Mouse (Mus musculus) gastrocnemius, postnatal 36 days (tissue): ENCODE measurements around the gene Fbxl8. TPM values are rescaled to one million over a fixed set of nuclear protein-coding genes. Genes with fewer than 3 reads are reported as not detected.
"Not testable (repeated sequence)": the region's sequence is repeated elsewhere in the genome, so short reads cannot be mapped to it uniquely, and the experiment has no call there.

Experiments
- DNase-seq, 2 experiments: peaks; one replicate each; pipeline ENCODE4 v3.0.0; 2022
- intact Hi-C: fragments of 180-260 bp; cut with DNase I; formaldehyde crosslinking; loops from one replicate; pipeline ENCODE4 v1.15.1; 2025
- total RNA-seq, 2 experiments: library from RNA; stranded (reverse); gene quantifications; 2 replicates each; pipeline ENCODE4 v1.2.3; 2021

The Fbxl8 gene
- total RNA-seq, 2 experiments from 2014 or later: 0.87 to 1.3 TPM

DNA sequence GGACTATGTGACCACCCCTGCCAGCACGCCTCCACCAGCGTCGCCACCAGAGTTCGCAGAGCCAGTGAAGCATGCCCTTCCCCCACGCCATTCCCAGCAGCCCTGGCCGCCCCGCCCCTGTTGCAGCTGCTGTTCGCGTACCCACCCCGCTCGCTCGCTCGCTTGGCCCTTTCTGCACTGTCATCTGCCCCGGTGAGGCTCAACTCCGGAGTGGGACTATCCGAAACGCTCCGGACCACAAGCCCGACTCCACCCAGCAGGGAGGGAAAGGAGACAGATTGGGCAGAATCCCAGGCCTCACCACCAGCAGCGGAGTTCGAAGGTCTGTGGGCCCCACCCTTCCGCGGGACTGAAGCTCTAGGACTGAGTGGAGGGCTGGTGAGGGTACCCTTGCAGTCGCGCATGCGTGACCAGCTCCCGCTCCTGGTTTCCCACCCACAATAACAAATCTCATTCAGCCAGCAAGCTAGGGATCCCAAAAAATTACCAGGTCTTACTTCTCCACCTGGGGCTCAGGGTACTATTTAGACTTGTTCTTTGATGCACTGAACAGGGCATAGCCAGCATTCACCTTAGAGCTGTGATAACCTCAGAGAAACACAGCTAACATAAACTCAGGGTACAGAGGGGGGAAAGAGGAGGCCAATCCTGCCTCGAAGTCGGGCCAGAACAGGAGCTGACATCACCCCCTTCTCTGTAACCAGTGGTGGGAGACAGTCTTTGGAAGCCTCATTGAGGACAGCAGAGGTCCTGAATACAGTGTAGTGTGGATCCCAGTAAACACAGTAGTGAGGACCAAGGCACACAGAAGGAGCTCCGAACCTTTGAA lies 12.1 kb downstream of the Fbxl8 start:
- intact Hi-C loops: no loop called here

DNA sequence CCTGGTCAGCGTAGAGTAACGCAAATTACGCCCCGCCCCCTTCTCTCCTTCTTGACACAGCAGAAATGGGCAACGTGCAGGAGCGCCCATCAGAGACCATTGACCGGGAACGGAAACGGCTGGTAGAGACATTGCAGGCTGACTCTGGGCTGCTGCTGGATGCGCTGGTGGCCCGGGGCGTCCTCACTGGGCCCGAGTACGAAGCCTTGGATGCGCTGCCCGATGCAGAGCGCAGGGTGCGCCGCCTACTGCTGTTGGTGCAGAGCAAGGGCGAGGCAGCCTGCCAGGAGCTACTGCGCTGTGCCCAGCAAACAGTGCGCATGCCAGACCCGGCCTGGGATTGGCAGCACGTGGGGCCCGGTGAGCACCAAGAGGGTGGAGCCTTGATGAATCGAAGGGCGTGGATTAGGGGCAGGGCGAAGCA lies 14.5 kb downstream of the Fbxl8 start:
- intact Hi-C loops: no loop called here
- DNase-seq: peak; percentile 74 to 77

More for the DNA sequence above, 12.1 kb downstream of the Fbxl8 start:
- peak in 1 of 2 experiments; percentile 63 for DNase-seq

DNA sequence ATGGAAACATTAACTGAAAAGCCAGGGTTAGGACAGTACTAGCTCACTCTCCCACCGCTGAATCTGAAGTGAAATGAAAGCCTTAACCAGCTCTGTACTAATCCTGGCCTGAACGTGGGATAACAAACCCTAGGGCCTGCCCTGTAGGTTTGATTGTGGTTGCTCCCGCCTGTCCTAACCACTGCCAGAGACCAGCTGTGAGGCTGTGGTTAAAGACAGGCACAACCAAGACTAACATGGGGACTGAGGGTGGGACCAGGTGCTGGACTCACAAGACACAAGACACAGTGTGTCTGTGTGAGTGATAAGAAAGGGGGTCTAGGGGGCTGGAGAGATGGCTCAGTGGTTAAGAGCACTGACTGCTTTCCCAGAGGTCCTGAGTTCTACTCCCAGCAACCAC lies 16.1 kb downstream of the Fbxl8 start:
- no peak for DNase-seq
- intact Hi-C loops: no loop called here

DNA sequence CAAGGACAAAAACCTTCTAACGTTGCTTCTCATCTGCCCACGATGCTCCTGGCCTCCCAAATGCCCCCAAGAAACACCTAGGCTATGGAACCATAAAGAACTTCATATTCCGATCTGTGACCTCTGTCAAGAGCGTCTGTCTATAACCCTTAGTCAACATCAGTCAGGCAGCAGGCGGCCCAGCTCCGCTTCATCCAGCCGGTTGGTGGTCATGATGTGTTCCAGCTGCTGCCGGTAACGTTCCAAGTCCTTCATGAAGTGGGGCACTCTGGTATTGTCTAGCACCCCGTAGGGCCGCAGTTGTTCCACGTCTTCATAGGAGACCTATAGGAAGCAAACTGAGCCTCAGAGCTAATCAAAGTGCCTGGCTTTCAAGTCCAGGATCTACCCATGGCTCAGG lies 17.4 kb downstream of the Fbxl8 start:
- no peak for DNase-seq
- intact Hi-C loops: no loop called here

DNA sequence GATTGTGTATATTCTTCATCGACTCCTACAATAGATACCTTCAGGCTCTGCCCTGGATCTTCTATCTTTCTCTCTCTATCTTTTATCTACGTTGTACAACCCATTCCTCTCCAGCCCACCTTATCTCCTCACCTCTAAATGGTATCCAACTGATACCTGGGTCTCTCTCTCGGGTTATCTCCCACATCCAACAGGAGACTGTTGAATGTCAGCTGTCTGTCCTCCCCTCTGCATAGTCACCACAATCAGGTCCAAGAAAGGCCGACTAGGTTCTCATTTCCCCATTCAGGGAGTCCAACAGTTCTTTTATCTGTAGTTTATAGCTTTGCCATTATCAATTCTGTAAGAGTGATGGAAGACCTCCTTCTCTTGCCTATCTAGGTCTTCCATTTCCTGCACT lies 17.8 kb downstream of the Fbxl8 start:
- intact Hi-C loops: no loop called here
- DNase-seq: no peak

DNA sequence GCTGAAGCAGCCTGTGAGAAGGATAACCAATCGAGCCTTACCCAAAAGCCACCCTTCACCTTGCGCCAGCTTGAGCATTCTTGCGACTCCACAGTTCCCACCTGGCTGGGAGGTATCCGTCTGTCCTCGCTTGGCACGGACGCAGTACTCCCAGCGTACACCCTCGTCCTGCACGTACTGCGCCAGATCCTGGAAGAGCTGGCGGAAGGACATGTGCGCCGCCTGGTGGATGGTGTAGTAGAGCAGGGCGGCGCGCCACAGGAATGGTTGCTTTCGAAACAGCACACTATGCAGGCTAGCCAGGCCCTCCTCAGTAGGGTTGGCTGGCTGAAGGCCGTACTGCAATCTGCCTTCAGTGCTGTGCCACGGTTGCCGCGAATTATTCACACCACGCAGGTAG lies 18.6 kb downstream of the Fbxl8 start:
- intact Hi-C loops: no loop called here
- peak in 1 of 2 experiments; percentile 53 for DNase-seq

DNA sequence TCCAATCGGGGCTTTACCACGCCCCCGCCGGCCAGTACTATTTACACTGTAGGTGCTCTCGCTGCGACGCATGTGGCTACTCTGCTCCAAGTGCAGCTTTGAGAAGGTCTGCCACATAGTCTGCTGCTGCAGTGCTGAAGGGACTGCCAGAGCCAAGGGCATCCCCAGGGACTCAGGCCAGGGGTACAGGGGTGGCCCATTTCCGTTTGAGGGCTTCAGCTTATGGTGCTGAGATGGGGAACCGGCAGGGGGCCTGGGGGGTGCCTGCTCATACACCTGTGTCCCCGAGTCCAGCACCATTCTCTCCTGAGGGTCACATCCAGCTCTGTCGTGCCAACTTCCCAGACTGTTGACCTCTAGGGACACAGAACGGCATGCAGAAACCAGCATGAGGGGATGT lies 21.1 kb downstream of the Fbxl8 start:
- intact Hi-C loops: loop anchor here (5.0 kb wide), 1 partner anchor 33 kb away; no protein-coding TSS in a partner anchor
- DNase-seq: no peak

DNA sequence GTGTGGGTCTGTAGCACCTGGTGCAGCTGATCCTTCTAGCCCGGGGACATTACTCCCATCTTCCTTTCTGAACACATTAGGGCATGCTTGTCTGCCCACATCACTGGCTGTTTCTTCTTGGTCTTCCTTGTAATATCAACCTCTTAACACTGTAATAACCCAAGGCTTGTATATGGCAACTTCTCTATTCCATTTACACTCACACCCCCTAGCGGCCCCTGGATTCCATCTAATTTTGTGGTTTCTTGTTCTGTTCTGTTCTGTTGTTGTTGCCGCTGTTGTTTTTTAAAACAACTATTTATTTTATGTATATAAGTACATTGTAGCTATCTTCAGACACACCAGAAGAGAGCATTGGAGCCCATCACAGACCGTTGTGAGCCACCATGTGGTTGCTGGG lies 22.5 kb downstream of the Fbxl8 start:
- intact Hi-C loops: loop anchor here (5.0 kb wide), 1 partner anchor 35 kb away; no protein-coding TSS in a partner anchor
- no peak for DNase-seq

DNA sequence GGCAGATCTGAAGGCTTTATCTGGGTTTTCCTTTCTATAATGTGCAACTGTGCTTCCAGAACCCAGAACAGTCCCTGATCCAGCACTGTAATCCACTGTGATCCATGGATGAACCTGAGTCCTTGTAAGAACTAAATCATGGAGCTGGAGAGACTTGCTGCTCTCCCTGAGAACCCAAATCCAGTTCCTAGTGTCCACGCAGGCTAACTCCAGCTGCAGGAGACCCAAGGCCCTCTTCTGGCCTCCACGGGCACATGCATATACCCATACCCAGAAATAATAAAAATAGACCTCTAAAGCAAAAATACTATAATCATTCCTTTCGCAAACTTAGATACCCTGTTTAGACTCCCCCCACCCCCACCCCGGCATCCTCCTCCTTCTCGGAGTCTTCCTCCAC lies 23.8 kb downstream of the Fbxl8 start:
- DNase-seq: no peak

DNA sequence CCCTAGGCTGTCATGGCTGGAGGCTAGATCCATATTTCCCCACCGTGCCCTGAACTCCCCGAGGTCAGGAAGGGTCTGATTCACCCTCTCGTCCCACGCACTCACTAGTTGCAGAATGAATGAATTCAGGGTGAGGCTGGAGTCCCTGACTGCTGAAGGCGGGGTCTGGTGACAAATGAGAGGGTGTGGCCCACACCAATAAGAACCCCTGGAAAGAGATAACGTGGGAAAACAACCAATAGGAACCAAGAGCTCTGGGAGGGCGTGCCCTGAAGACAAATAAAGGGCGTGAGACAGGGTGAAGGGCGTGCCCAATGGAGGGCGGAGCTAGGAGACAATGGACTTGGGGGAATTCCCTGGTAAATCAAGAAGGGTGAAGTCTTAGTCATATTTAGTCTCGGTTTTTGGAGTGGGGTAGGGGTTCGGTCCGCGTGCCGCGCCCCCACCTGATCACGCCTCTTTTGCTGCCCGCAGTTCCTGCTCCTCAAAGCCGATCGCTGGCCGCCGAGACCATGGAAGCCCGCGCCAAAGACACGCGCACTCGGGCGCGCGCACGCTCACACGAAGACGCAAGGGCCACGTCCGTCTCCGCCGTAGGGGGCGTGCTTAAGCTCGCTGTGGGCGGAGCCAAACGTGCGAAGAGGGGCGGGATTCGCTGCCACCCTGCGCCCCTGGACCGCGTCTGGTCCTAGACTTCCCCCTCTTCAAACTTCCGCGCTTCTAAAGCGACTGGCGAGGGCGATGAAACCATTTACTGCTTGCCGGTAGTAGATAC lies 24.7 kb downstream of the Fbxl8 start:
- DNase-seq: peak; percentile 87 to 90
- intact Hi-C loops: loop anchor here (5.0 kb wide), 1 partner anchor 37 kb away; no protein-coding TSS in a partner anchor

More for the DNA sequence above, 23.8 kb downstream of the Fbxl8 start:
- intact Hi-C loops: loop anchor here (5.0 kb wide), 1 partner anchor 36 kb away; no protein-coding TSS in a partner anchor

DNA sequence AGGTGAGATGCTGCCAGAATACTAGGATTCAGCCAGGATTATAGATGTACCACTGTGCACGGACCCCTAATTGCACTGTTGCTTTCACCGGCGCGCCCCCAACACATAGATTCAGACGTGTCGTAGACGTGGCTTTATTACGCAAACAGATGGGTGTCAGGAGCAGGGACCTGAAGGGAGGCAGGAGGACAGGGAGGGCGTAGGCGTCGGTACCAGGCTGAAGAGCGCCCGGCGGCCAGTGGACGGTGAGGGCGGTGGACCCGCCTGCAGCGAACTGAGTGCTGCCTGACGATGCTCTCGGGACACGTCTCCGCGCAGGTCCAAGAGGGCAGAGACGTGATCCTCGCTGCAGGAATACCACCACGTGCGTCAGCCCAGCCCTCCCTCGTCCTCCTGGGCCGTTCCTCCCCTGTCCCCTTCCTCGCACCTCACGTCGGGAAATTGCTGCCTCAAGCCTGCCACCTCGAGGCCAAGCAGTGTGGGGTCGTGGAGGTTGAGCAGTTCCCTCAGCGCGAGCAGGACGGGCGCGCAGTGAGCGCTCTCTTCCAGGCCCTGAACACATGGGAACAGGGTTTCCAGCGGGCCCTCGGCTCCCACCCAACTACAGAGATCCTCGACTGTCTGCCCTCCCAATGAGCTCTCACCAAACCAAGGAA lies 25.5 kb downstream of the Fbxl8 start, which contains the start of gene 4931428F04Rik:
Gene 4931428F04Rik (minus strand): TSS at position 60 of the 656 bp plus-strand sequence.
- intact Hi-C loops: loop anchor here (5.0 kb wide), 1 partner anchor 38 kb away; no protein-coding TSS in a partner anchor
- no peak for DNase-seq

DNA sequence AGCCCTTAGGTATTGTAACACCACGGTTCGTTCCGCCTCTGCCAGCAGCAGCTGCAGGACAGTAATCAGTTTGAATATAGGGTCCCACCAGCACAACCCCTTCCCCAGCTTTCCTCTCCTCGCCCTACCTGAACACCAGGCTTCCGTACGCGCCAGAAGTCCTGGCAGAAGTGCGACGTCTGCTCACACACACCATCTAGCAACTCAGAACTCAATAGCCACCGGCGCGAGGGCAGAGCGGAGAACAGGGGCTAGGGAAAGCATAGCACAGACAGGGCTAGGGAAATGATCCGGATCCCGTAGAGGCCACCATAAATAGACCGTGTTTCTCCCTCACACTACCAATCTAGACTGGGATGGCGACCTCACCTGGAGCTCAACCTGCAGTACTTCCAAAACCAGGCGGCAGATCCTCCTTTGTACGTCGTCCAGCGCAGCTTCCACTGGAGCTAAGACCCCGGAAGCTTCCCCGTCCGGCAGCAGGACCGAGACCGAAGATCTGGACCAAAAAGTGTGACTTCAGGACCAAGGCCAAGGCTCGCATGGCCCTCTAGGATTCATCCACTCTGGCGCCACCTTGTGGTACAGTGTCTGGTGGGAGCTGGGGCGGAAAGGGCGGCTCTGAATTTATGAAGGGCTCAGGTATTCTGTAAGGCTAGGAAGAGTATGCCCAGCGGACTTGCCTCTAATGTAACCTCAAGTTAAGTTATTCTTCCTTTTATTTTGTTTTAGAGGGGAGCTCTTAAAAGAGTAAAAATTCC lies 26.3 kb downstream of the Fbxl8 start:
- intact Hi-C loops: no loop called here
- peak; percentile 79 to 89 for DNase-seq

DNA sequence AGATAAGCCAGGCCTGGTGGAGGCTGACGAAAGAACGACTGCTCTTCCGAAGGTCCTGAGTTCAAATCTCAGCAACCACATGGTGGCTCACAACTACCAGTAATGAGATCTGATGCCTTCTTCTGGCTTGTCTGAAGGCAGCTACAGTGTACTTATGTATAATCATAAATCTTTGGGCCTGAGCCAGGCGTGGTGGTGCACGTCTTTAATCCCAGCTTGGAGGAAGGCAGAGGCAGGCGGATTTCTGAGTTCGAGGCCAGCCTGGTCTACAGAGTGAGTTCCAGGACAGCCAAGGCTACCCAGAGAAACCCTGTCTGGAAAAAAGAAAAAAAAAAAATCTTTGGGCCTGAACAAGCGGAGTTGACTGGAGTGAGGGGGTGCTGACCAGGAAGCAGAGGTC lies 26.9 kb downstream of the Fbxl8 start:
- intact Hi-C loops, DNase-seq: not testable (repeated sequence)

DNA sequence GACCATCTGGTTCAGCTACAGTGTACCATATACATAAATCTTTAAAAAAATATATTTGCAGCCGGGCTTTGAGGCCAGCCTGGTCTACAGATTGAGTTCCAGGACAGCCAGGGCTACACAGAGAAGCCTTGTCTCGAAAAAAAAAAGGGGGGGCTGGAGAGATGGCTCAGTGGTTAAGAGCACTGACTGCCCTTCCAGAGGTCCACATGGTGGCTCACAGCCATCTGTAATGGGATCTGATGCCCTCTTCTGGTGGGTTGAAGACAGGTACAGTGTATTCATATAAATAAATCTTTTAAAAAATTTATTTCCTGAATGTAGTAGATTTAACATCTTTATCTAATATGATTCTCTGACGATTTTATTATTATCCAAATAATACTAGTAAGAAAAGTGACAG lies 27.4 kb downstream of the Fbxl8 start:
- intact Hi-C loops, DNase-seq: not testable (repeated sequence)

DNA sequence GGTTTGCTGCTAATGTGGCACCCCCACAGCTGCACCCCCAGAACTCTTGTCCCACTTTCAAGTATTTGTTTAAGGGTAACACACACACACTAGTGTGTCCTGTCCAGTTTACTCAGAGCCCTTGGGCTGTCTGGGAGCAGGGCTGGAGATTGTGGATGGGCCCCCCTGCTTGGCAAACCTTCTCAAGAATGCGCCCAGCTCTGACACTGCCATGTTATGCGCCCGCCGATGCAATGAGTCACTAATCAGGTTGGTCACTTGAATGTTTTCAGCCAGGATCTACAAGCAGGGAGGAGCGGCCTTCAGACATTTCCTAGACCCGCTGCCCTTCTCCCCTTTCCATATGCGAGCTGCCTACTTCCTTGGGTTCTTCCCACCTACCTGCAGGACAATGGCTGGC lies 28.0 kb downstream of the Fbxl8 start:
- intact Hi-C loops: no loop called here
- no peak for DNase-seq

DNA sequence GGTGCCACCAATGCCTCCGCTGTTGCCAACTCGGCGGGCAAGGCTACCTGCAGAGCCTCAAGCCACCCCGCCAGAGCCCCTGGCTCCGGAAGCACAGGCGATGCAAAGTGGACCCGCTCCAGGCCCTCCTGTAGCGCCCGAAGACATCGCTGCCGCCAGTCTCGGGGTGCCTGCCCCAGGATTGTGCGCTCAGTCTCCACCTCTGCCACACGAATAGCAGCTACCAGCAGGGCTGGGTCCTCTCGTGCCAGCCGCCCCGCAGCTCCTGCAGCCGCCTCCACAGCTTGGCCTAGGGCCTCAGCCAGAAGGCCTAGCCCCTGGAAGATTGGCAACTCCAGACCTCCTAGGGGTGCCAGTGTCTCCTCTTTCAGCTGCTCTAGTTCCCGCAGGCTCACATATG lies 29.0 kb downstream of the Fbxl8 start:
- no peak for DNase-seq
- intact Hi-C loops: no loop called here

DNA sequence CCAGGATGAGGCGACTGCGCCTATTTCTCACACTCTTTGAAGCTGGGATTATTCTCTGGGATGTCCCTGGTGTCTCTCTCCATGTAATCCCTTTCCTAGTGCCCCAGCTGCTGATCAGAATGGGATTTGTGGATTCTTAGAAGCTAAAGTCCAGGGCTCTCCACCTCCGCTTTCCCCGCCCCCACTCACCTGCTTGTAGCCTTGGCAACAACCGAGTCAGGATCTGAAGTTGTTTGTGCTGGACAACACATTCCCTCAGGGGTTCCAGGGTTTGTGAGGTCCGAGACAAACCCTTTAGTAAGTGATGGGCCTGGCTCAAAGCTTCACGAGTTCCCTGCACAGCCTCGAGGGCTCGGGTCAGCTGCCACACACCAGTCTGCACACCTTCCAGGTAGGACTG lies 30.3 kb downstream of the Fbxl8 start:
- intact Hi-C loops: no loop called here
- DNase-seq: no peak

DNA sequence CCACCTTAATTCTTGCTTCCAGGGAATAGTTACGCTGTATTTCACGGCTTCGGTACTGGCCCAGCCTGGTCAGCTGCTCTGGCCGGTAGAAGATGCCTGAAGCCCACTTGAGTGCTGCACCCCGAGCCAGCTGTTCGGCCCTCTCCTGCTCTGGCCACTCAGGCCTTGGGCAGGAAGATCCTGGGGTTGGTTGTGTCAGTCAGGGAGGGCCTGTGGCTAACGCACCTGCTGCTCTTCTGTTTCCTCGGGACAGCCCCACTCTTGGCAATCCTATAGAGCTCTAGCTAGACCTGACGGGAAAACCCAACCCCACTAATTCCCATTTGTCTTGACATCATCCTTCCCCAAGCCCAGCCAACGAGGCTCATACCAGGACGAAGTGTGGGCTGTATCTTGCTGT lies 30.8 kb downstream of the Fbxl8 start:
- intact Hi-C loops: no loop called here
- DNase-seq: no peak

DNA sequence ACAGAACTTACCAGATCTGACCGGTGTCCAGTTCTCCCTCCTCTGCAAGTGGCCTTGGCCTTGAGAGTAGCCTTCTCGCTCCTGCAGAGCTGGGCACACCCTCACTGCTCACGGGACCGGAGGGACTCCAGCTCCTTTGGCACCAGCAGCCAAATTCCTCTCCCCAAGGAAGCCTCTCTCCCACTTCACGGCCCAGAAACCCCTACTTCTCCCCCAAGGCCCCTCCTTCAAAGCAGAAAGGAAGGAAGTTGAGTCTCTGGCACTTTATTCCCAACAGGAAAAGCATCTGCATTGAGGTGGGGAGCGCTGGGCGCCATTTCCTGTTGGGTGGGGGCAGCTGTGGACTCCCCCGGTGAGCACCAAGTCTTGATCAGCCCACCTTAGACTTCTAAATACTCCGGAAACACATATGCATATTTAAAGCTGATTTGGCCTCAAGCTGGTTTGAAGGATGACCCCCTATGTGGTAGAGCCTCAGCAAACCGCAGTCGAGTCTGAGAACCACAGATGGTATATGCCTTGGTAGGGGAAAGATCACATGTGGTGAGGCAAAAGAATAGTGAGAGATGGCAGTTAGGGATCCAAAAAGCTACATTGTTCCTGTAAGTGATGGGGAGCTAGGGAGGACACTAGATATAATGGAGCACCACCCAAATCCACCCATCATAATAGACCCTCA lies 31.6 kb downstream of the Fbxl8 start, which contains the start of gene Exoc3l:
Gene Exoc3l (minus strand): TSS at position 207 of the 679 bp plus-strand sequence.
- intact Hi-C loops: no loop called here
- no peak for DNase-seq
